Mouse (Mus musculus): ENCODE data around the gene Tfec.

DNA sequence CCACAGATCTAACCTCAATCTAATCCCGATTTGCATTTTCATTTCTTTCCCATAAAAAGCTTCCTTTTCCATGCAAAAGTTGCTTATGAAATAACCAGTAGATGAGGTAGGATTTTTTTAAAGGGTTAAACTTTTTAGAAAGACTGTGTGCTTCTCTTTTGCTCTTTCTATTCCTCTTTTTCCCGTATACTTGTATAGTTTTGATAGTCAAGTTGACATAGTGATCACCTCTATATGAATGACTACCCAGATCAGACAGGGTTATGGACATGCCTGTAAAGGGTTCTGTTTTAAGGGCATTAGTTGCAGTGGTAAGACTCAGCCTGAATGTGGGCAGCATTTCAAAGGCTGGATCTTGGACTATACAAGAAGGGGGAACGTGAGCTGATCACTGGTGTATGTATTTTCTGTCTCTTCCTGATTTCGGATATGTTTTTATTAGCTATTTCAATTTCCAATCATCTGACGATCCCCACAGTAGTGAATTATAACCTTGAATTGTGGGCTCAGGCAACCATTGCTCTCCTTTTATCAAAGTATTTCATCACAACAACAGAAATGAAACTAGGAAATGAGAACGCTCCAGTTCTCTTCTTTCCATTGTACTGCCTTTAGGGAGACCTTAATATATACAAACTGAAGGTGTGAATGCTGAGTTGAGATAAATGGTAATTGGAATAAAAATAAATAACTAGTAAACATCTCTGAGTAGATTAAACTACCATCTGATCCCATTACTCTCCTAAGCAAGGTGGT lies 35.3 kb downstream of the Tfec start:
- TF ChIP-seq CTCF (IDR thresholded peaks at IDR 0.05; ENCODE audit: control insufficient read depth, insufficient read depth, insufficient replicate concordance, low read depth, low read length) (no peak), POLR2A (IDR thresholded peaks at IDR 0.05; ENCODE audit: control insufficient read depth, low read depth, low read length) (no peak)
